Mouse (Mus musculus): ENCODE measurements at regions not wholly inside any gene's neighbourhood (a gene's known extent, or its start where the extent isn't known, plus 50 kb on each side); places are given as distances from the start of the nearest gene placed in this dataset.

DNA sequence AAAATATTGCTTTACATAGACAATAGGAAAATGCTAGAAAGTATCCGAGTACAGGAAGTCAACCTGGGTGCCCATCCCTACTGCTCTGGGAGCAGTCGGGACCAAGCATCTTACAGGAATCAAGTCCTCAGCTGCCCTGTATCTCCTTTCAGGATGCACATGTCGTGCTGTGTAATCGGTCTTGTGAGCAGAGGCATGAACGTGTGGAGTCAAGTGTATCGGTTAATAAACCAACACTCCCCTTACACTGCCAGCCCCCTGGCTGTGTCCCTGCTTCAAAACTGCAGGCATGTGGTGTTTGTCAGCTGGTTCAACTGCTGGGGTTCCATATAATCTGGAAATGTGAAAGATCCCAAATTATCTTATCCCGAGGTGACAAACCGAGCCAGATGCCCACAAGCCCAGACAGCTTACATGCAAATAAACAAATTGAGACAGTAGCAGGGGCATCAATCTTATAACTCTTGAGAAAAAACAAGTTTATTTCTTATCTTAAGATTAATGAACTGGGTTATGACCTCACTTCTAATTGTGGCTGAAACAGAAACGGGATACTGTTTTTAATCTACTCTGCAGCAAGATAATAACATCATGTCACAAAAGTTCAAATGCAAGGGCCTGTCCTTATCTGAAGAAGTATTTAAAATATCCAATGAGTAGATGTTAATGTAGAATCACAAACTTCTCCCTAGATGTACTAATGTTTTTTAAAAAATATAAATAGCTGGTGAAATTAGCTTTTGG, 193.6 kb downstream of the Qdpr start:
- TF ChIP-seq CTCF (IDR thresholded peaks at IDR 0.05; ENCODE audit: low read depth) (no peak), EP300 (optimal IDR thresholded peaks at IDR 0.05) (no peak)

Measured in stomach, postnatal 0 days (tissue).